Mouse (Mus musculus) layer of hippocampus, adult 6 months (tissue): ENCODE data around the gene Tex13b. TPM values are rescaled to one million over a fixed set of nuclear protein-coding genes. Genes with fewer than 3 reads are reported as not detected.

Source experiments
- long read RNA-seq, 2 experiments: library from polyadenylated mRNA; unstranded; transcript quantifications; one replicate each; pipeline ENCODE4 v2.0.0; 2019 to 2020
- polyA plus RNA-seq: library from polyadenylated mRNA; unstranded; fragments of <200 nt; fragmentation: Nextera tagmentation; gene quantifications from 2 replicates; pipeline ENCODE4 v1.2.3, GENCODE M21; 2021

Gene Tex13b
- not detected in 2 replicates for polyA plus RNA-seq
- long read RNA-seq, experiment 1 = 0 reads
- long read RNA-seq, experiment 2, partial matches to known transcripts = 0 of 1 reads
- long read RNA-seq, experiment 2, other reads (novel, unspliced or antisense) = 0 of 1 reads

GRCm38 (mm10) chrX:140813312-140814006 lies at the start of gene Tex13b:
Gene Tex13b (minus strand): TSS chrX:140813433.

Other genes starting within 250 kb of the Tex13b start
- 66.4 and 87.4 TPM in 2 replicates for gene Tsc22d3, start 212.8 kb downstream of the Tex13b start, polyA plus RNA-seq
- 5.5 and 6.0 TPM in 2 replicates for gene Mid2, start 148.8 kb downstream of the Tex13b start, polyA plus RNA-seq
- gene Vsig1, start 94.2 kb upstream of the Tex13b start, polyA plus RNA-seq = 0.15 TPM in 1 of 2 replicates, not detected in the other
- gene Psmd10, start 143.3 kb upstream of the Tex13b start, polyA plus RNA-seq = 38.9 and 44.6 TPM in 2 replicates
- gene Atg4a, start 143.5 kb upstream of the Tex13b start, polyA plus RNA-seq = 4.0 and 7.1 TPM in 2 replicates